Mouse (Mus musculus) thymus, postnatal 25 days (tissue): ENCODE data around the gene Rxfp3.

Source experiments
- DNase-seq: peaks from one replicate; pipeline ENCODE4 v3.0.0; 2022

The Rxfp3 gene

DNA sequence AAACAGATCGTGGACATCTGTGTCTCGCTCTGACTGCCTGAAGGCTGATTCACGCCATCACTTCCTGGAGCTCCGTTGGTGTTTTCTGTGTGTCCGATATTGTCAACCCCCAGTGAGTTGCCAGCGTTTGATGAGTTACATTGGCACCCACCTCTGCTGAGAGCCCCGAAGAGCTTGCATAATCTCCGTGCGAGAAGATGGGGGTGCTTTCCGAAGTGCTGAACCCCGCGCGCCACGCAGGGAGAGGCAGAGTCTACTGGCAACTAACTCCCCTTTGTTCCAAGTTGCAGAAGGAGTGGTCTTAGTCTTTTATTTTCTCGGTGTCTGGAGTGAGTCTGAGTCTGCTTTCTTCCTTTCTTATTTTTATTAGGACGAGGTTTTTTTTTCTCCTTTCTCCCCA is at the start of gene Rxfp3:
Gene Rxfp3, minus strand, starts transcription at position 281 of the 400 bp plus-strand sequence.
- DNase-seq, result no peak

GRCm38 (mm10) chr15:11084993-11085365 is 47.2 kb upstream of the Rxfp3 start:
- no peak for DNase-seq

DNA sequence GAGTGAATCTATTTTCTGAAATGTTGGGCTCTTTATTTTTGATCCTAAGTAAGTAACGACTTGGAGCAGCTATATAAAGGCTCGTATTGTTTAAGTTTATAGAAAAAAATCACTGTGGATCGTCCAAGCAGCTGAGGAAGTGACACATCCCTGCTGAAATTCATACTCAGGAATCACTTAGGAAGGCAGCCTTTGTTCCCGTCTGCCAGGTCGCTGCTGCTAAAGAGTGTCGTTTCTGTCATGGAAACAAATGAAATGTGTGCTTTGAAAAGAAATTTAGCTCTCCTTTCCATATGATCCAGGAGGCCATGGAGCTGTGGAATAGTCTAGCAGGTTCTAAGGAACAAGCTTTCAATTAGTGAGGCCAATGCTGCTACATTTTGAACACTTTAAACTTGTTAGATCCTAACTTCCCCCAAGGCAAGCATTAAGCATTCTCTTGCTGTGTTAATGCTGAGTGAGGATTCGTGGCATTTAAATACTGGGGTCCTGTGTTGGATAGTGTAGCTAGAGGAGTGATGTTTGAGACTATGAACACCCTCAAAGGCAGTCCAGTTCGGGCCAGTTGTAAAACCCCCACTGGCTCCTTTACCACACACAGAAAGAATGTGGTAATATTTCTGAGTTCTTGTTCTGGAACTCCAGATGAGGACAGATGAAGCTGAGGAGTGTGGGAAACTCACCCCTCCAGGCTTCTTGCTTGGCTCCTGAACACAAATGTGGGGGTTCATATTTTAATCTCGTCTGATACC is 46.6 kb upstream of the Rxfp3 start:
- DNase-seq, result no peak

GRCm38 (mm10) chr15:11083678-11084077 is 45.9 kb upstream of the Rxfp3 start:
- no peak for DNase-seq

DNA sequence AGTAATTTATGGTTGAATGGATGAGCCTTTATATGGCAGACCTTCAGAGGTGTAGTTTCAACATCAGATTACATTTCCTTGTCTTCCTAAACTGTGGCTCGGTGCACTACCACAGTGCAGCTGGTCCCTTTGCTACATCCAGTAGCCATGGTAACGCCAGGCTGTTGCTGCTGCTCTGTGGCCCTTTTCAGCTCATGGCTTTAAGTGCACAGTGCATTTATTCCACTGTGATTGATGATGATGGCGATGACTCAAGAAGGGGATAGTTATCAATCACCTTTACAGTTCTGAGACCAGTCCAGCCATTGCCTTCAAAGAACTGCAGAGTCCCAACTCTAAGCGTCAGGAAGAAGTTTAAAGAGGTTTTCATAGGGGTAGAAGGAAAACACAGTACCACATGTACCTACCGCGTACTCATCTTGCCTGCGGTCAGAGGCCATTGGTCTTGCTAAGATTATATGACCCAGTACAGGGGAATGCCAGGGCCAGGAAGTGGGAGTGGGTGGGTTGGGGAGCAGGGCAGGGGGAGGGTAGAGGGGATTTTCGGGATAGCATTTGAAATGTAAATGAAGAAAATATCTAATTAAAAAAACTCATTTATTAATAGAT is 45.3 kb upstream of the Rxfp3 start:
- no peak for DNase-seq

- DNase-seq, result no peak
These were observed 38.1 kb upstream of the Rxfp3 start for GRCm38 (mm10) chr15:11075726-11076361.

- DNase-seq, result no peak
These were observed 30.1 kb upstream of the Rxfp3 start for GRCm38 (mm10) chr15:11067891-11068290.

- no peak for DNase-seq
These were observed 28.5 kb upstream of the Rxfp3 start for GRCm38 (mm10) chr15:11066299-11066698.

- no peak for DNase-seq
These were observed 27.9 kb upstream of the Rxfp3 start for GRCm38 (mm10) chr15:11065528-11066171.

DNA sequence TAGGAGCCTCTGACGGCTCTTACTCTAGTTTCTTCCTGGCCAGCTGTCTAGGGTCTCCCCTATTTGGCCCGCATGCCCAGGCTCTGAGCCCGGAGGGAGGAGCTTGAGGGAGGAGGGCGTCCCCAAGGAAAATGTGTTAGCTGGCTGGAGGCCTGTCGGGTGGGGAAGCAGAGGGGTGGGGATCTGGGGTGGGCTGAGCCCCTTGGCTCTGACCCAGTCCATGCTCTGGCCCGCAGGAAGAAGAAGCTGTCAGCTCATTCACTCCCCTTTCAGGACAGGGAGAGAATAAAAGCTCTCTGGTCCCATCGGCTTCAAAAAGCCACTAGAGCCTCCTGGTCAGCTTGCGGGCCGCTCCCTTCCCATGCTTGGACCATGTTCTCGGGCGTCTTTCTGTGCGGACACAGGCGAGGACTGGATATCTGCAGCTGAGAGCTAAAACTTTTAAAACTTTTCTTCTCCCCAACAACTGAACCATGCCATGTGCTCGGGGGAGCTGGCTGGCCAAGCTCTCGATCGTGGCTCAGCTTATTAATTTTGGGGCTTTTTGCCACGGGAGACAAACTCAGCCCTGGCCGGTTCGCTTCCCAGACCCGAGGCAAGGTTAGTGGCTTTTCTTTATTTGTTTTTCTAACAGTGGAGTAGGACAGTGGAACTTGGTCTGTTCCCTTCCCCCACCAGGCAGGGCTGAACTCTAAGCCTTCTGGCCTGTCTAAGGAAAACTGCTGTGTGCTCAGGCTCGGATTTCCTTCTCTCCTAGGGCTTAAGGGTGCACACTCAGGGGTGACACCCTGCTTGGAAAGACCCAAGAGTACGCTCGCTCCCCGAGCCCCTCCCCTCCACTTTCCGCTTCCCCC is 27.0 kb upstream of the Rxfp3 start, which contains the start of gene Adamts12:
Gene Adamts12, plus strand, starts transcription at position 233 of the 854 bp plus-strand sequence.
- DNase-seq, result no peak

DNA sequence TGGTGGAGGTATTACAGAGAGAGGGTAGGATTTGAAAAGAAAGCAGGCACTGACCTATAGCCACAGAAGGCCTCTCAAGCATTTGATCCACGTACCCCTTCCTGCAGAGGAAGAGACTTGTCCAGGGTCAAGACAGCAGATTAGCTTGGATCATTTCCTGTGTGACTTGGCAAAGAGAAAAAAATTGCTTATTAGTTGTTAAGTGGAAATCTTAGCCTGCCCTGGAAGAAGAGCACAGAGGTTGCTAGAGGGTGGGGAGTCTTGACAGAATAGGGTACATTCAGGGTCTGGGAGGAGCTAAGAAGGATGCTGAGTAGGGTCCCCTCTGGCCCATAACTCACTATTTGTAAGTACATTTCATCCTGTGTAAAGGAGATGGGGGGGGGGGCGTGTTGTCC is 26.4 kb upstream of the Rxfp3 start:
- DNase-seq, result no peak

- DNase-seq, result no peak
These were observed 25.1 kb upstream of the Rxfp3 start for GRCm38 (mm10) chr15:11062903-11063302.

DNA sequence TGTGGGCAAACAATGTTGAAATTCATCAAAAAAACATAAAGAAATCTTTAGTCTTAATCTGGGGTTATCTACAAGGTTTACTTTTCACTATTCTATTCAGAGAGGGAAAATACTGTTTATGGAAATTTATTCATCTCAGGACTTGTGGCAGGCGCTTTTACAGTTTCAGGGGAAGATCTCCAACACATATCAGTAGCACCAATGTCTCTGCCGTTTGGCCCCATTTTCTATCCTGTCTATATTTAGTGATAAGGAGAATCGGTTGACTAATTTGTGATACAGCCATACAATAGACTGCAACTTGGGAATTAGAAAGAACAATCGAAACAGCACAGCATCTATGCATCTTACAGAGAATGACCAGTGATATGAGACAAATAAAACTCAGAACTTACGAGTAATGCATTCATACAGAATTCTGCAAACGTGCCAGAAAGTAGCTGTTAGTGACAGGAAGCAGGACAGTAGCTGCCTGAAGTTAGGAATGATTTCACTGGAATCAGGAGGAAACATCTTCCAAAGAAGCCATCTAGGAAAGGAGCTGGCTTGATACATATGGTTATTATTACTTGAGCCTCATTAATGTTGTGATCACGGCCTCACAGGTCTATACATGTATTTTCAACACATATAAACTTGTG is 16.8 kb upstream of the Rxfp3 start:
- no peak for DNase-seq

DNA sequence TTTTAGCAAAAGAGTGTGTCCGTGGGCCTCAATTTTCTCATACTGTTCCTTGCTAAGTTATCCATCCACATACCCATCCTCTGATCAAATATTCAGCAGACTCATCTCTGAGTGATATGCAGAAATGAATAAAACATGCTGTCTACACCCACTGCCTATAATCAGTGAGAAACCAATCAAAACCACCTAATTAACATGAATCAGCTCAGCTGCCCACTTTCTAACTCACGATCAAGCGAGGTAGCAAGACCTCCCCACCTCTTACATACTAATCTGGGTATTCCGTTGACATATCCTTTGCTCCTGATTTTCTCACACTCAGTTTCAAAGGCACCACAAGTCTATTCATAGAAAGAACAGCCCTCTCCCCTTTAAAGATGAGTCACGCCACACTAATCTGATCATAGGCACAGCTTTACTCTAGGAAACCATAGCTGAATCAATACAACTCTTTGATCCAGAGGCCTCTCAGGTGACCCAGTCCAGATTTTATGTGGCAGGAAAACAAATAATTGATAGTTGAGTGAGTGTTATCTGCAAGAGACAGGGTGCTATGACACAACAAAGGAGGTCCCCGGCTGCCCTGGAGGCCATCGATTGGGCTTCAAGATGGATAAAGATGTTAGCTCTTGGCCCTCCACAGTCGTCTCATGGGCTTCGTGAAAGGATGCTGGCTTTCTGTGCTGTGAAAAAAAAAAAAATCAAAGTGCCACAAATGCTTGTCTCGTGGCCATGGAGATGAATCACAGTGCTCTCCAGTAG is 16.1 kb upstream of the Rxfp3 start:
- DNase-seq, result no peak

DNA sequence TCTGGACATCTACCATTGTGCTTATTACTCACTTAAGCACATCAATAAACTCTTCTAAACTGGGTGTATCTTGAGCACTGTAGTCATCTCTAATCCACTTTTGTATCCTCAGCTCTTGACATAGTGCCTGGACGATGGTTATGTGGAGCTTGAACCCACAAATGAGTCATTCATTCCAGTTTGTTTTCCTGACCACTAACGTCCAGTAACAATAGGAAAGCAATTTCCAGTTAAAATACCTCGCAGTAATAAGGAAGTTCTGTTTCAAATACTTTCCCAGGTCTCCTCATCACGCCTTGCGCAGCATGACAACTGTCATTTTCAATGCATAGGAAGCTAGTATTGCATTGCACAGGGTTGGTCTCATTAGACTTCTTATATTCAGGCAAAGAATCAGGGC is 5.0 kb upstream of the Rxfp3 start:
- DNase-seq, result no peak

DNA sequence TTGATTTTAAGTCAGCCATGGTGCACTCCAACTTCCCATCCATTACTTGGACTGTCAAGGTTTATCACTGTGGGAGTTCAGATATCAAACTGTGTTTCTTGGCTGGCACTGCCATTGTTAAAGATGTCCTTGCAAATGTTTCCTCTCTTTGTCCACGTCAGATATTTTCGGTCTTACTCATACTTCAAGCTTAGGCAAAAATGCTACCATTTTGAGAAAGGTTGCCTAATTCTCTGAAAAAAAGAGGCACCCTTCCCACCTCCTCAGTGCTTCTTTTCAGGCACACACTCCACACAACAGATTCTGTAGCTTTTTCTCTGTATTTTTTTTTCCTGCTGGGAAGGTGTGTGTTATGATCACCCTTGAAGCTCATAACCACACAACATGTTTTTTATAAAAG is 3.4 kb upstream of the Rxfp3 start:
- no peak for DNase-seq

DNA sequence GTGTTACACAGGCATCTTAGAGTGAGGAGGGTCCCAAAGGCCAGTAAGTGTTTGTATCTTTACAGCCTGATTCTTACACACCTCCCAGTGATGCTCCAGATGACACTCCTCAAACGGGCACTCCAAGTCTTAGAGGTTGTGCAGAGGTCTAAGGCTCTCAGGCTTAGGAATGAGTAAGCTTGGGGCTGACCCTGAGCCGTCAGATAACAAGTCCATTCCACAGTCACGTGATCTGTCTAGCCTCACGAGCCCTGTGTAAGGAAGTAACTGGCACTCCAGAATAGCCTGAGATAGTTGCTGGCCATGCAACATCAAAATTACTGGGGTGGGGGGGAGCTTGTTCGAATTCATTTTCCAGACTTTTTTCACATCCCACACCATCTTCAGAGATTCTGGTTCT is 2.3 kb upstream of the Rxfp3 start:
- no peak for DNase-seq

GRCm38 (mm10) chr15:11038476-11038875 is 685 bp upstream of the Rxfp3 start:
- DNase-seq, result no peak

- DNase-seq, result no peak
These were observed 455 bp downstream of the Rxfp3 start for GRCm38 (mm10) chr15:11037376-11037695.

DNA sequence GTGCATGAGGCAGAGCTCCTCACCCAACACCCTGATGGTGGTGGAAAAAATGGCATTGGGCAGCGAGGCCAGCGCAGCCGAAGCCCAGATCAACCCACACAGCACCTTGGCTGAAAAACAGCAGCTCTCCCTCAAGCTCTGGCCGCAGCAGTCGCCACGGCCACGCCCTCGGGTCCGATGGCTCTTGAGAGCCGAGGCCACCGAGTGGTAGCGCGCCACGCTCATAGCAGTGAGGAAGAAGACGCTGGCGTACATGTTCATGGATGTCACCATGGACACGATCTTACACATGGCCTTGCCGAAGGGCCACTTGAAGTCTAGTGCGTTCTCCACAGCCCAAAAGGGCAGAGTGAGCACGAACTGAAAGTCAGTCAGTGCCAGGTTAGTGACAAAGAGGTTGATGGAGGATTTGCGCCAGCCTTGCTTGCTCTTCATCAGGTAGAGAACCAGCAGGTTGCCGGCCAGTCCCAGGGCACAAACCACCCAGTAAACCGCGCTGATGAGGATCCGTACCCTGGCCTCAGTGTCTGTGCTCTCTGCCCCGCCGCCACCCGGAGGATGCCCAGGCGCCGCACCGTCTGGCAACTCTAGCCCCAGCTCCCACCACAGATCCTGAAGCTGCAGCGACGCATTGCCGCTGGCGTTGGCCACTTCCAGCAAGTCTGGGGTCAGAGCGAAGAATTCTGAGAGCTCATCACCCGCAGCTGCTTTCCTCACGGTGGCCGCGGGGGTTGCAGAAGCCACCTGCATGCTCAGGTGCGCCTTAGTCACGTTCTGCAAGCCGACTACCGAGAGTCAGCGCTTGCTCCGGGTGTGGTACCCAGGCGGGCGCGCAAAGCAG is 1.0 kb downstream of the Rxfp3 start:
- DNase-seq, result no peak
